ENCODE assay signal across 11 mouse cellular contexts in genomic region chr1:45587351-45588025, GRCm38 (mm10).
DNase-seq lines count a peak whose midpoint lies in the region; ATAC-seq lines count a peak whose summit lies in the region.
"Had no signal": no experiment of that assay in that cellular context is flagged by ENCODE, and none has a peak within 500 bp of the region (broad histone marks: within the 10 kb centered on the region; RNA-seq: fewer than 3 reads in every experiment).

No protein-coding gene starts in this region.

- no peaks in the 10 kb centered on the region for H3K9me3 ChIP-seq in kidney, embryonic 14.5 days (ENCODE audit: control insufficient read depth, low read length)

- peak; percentile 83; the same call in 1 of the 2 replicates for ATAC-seq in kidney, embryonic 14.5 days (ENCODE audit: low FRiP score, low TSS enrichment)
- no peak for ATAC-seq in granulocyte monocyte progenitor cell, adult 5-6 weeks (replicated peaks; ENCODE audit: poor library complexity, severe bottlenecking)
- ATAC-seq: intestine, postnatal 0 days had no signal

- H3K27me3 ChIP-seq in kidney, embryonic 14.5 days (ENCODE audit: control insufficient read depth, insufficient read depth, low read length): no peaks in the 10 kb centered on the region
- H3K27me3 ChIP-seq: CH12.LX had no signal

- H3K9ac ChIP-seq in kidney, embryonic 14.5 days (ENCODE audit: low read depth, low read length): no peak overlapping the region

- no peaks in the 10 kb centered on the region for H3K36me3 ChIP-seq in kidney, embryonic 14.5 days (ENCODE audit: control insufficient read depth, insufficient read depth, low read length)

- H3K4me2 ChIP-seq in kidney, embryonic 14.5 days (replicated peaks; ENCODE audit: low read depth, low read length): no peak overlapping the region

- no peak overlapping the region for H3K27ac ChIP-seq in kidney, embryonic 14.5 days (ENCODE audit: low read depth, low read length)

- H3K4me1 ChIP-seq in kidney, embryonic 14.5 days (ENCODE audit: control insufficient read depth, insufficient read depth, low read length): no peaks in the 10 kb centered on the region

- H3K4me3 ChIP-seq in kidney, embryonic 14.5 days (ENCODE audit: low read length): no peak overlapping the region

- DNase-seq in kidney, adult 9 months: no peak
- DNase-seq in R1 (ENCODE audit: low read depth, low spot score): peak; percentile 90
- DNase-seq in kidney, postnatal 10 days: peak; percentile 34
- DNase-seq in lung, postnatal 14 days: peak; percentile 65
- no peak for DNase-seq in frontal cortex, postnatal 10 days (ENCODE audit: low spot score in 2 of 2)
- no peak for DNase-seq in frontal cortex, adult 2 months (ENCODE audit: extremely low spot score in 1 of 2, low spot score in 1 of 2)
- DNase-seq: spleen, adult 18-20 months had no signal

- 63% methylated on average over 9 of the region's 9 CpGs for WGBS in kidney, embryonic 14.5 days

Comparison
In these comparisons a context has a peak if more than half of its experiments do, and no peak if none do; other contexts are left out.
1. DNase-seq: peak in R1 (single experiment), kidney, postnatal 10 days (single experiment) and lung, postnatal 14 days (single experiment); none in kidney, adult 9 months (single experiment), frontal cortex, postnatal 10 days (0 of 2) and frontal cortex, adult 2 months (0 of 2).